Mouse (Mus musculus): ENCODE data around the gene Ankrd55.

Gene Ankrd55

DNA sequence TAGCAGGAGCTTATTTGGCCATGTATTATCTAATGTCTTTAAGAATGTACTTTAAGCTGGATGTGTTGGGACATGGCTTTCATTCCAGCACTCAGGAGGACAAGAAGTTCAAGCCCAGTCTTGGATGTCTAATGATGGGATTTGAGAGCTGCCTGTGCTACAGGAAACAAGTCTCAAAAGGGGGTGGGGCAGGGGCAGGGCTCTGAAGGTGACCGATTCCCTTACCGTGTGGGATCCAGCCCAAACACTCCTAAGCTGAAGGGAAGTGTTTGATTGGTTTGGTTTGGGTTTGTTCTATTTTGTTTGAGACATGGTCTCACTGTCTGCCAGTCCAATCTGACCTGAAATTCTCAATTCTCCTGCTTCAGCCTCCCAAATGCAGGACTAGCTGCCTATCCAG lies 93.2 kb downstream of the Ankrd55 start:
- DNase-seq (ENCODE audit: low read depth, low spot score) = no peak

DNA sequence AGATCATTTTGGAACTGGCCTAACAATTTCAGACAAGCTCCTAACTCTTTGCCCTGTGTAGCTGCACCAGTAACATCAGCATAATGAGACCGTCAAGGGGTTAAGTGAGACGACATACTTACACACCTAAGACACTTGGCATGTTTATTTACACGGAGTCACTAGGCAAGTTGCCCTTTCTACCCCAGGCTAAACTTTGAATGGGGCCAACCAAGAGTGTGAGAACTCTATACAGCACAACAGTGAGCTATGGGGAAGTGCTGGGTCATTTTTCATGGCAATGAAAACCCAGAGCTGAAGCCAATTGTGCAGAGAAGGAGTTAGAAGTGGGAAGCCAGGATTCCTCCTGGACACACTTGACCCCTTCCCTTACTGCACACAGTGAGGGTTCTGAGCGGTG lies 94.2 kb downstream of the Ankrd55 start:
- no peak for DNase-seq (ENCODE audit: low read depth, low spot score)

DNA sequence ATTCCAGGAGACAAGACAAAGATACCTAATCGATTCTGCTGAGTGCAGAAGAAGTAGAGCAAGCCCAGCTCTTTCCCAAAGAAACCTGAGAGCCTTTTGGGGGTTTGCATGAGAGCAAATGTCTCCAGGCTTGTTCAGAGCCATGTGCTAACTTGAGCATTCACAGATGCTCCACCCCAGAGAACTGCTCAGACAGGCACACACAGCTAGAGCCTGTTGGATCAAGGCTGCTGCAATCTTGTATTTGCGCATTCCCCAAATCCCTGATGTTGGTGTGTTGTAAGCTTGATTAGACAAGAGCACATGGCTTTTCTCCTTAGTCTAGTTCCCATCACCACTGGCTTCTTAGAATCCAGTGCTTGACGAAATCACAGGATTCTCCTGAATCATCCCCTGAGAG lies 94.7 kb downstream of the Ankrd55 start:
- DNase-seq (ENCODE audit: low read depth, low spot score) = no peak

DNA sequence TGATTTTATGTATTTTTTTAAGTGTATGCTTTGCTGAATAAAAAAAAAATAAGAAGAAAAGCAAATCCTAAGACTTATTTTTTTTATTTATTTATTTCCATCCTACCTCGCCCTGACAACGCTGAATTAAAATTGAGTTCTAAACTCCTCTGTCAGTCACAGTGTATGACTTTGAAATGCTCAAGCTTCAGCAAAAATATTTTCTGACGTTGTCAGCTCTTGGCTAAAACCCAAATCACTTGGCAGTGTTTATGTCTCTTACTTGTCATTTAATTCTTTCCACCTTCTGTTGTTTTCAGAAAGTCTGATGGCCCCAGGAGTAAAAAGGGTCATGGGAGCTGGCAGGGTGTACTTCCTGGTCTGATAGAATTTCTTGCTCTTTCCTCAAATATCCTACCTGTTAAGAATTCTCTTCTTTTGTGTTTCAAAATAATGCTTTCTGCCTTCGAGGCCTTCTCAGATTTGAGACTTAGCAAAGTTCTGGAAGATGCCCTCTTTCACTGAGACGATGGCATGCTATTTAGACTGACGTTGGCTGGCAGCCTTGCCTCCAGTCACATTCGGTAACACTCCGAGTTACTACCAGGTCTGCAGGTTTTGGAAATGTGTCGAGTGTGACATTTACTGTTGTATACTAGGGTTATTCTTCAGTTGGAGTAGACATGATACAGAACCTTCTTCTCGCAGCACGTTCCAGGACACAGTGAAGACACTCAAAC lies 95.8 kb downstream of the Ankrd55 start:
- DNase-seq (ENCODE audit: low read depth, low spot score) = no peak

DNA sequence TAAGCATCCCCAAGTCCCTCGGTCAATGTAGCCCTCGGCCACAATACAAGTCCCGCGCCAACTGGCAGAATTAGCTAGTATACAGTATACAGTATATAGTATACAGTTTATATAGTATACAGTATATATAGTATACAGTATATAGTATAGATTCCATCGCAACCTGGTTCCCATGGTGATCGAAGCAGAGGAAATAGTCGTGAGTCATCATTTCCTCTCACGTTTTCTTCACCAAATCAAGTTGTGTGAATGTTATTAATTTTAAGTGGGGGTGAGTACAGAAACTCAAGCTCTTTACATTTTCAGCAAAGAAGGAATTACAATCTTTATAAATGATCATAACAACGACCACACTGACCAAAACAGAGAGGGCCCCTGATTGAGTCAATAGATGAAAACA lies 96.8 kb downstream of the Ankrd55 start:
- DNase-seq (ENCODE audit: low read depth, low spot score) = no peak

DNA sequence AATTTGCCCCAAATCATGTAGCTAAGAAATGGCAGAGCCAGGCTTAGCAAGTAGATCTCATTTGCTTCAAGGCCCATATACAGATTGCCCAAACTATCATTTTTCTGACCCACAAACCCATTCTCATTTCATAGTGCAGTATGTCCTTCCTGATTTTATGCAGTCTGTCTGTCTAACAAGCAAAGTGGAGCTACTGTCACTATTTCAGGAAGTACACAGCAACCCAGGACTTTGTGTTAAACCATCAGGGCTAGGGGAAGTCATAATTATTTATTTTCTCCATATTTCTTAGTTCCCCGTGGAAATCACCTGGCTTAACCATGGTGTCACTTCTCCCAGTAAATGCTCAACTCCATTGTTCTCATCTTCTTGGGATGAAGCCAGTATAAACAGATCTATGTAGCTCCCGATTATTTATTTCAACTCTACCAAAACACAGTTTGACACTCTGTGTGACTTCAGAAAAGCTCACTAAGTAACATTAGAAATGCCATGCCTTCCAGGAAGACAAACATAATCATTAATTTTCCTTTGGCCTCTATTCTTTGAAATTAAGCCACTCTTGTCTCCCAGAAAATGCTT lies 98.3 kb downstream of the Ankrd55 start:
- DNase-seq (ENCODE audit: low read depth, low spot score) = no peak

DNA sequence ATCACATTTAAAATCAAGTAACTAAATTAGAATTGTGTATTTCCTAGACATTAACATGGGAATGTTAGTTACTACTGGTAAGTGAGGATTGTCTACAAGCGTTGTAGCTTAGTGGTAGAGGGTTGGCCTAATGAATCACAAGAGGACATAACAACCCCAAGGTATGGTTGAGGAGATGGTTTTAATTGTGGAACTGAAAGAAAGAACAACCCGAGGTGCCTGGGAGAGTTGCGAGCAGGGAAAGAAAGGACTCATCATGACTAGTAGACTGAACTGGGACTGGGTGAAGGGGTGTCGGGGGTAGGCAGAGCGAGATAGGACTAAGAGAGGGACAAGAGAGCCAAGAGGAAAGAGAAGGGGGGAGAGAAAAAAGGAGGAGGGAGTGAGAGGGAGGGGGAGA lies 99.0 kb downstream of the Ankrd55 start:
- DNase-seq (ENCODE audit: low read depth, low spot score) = no peak

DNA sequence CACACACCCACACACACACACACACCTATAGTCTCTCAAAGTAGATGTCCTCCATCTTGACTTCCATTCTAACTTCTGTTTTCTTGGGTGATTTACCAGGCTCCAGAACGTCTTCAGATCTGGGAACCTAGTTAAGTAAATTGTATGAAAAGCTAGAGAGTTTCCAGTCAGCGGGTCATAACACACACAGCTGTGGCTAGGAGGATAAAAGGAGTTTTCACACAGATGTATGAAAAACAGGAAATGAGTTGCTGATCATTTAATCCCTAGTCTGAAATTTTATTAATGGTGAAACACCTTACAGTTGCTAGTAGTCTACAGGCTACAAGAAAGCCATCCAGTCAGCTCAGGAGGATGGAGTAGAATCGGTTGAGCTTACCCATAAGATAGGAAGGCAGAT lies 99.9 kb downstream of the Ankrd55 start:
- DNase-seq (ENCODE audit: low read depth, low spot score) = no peak

DNA sequence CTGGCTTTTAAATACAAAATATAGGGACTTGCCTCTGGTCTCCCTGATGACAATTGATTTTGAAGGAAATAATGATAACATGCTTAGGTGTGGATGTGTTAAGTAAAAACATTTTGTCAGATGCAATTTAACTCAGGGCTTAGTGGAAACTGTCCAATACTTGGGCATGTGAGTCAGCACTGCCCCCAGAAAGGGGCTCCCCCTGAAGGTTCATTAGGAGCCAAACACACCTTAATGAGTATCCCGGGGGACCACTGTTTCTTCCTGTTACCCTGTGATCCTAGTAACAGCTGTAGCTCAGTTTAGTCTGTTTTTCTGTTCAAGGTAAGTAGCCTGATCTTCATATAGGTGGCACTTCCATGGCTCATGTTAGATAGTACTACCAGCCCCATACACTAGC lies 102.0 kb downstream of the Ankrd55 start:
- no peak for DNase-seq (ENCODE audit: low read depth, low spot score)

DNA sequence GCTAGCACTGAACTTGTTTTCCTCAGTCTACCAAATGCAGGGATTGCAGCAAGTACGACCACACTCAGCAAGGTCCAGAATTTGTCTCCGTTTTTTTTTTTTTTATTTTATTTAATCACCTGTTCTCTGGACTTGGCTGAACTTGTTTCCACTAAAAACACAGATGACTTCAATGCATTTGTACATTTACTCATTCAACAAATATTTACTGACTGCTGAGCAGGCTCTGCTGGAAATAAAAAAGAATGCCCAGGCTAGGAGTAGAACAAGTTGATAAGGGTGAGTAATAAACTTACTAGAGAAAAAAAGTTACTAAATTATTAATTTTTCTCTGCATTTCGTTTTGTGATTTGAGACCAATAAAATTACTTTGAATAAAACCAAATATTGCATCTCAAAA lies 103.1 kb downstream of the Ankrd55 start:
- DNase-seq (ENCODE audit: low read depth, low spot score) = no peak

DNA sequence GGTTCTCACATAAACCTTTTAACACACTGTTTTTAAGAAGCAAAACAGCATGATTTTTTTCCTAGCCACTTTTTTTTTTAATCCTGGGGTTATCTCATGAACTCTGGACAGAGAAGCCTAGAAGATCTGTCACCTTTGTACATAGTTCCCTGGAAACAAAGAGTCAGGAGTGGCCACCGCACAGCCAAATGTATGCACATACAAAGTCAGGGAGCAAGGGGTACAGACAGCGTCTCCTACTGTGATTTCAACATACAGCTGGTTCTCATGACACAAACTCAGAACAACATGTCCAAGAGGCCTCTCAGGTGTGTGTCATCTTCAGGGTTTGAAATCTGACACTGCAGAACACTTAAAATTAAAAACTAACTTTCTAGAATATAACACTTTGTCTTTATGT lies 105.1 kb downstream of the Ankrd55 start:
- DNase-seq (ENCODE audit: low read depth, low spot score) = no peak

DNA sequence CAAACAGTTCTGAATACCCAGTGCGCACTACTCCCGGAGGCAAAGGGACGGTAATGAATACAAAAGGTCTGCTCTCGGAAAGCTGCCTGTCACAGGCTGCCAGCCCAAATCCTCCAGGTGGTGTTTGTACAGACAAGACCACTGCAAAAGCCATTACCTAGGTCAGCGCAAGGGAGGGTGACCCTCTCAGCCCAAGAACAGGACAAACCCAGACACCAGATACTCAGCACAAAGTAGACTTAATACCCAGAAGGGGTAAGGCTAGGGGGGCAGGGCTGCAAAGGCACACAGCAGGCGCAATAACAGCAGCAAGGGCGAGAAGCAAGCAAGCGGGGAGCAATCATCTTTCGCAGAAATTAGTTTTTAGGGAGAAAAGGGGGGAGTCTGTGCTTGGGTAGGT lies 106.0 kb downstream of the Ankrd55 start:
- no peak for DNase-seq (ENCODE audit: low read depth, low spot score)

DNA sequence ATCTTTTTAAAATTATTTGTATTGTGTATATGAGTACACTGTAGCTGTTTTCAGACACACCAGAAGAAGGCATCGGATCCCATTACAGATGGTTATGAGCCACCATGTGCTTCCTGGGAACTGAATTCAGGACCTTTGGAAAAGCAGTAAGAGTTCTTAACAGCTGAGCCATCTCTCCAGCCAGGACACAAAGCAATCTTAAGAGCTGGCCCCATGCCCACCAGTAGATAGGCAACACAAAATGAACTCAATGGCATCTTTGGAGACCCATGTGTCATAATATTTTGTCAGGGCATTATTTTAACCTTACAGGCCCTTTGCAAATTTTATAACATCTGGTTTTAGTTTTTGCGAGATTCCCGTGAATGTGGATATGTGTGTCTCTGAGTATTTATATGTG lies 116.5 kb downstream of the Ankrd55 start:
- DNase-seq (ENCODE audit: low read depth, low spot score) = no peak

DNA sequence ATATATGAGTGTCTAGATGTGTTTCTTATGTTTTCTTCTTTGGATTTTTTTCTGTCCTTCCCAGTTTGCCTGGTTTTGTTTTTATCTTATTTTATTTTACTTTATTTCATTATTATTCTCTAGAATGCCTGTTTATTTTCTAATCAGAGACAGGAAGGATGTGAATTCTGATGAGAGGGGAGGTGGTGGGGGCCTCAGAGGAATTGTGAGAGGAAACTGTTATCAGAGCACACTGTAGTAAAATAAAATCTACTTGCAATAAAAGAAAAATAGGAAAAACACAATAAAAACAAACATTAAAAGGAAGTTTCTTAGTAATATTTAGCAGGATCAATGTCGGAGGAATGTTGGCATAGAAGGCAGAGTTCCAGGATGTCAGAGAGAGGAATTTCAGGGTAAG lies 116.9 kb downstream of the Ankrd55 start:
- DNase-seq (ENCODE audit: low read depth, low spot score) = no peak

DNA sequence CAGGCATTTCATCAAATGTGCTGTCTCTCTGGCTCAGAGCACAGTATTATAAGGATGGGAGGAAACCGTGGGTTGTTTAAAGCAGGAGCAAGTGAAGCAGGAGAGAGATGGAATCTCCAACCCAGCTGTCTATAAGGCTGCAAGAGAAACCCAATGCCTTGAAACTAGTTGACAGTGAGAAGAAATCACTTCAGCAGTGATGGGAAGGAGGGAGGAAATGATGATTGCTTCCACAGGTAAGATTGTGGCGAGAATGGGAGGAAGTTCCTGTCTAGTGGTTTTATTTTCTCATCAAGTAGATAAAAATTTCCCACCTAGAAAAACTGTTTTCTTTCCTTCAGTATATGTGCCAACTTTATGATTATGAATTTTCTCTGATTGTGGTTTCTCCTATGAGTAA lies 118.4 kb downstream of the Ankrd55 start:
- DNase-seq (ENCODE audit: low read depth, low spot score) = no peak

DNA sequence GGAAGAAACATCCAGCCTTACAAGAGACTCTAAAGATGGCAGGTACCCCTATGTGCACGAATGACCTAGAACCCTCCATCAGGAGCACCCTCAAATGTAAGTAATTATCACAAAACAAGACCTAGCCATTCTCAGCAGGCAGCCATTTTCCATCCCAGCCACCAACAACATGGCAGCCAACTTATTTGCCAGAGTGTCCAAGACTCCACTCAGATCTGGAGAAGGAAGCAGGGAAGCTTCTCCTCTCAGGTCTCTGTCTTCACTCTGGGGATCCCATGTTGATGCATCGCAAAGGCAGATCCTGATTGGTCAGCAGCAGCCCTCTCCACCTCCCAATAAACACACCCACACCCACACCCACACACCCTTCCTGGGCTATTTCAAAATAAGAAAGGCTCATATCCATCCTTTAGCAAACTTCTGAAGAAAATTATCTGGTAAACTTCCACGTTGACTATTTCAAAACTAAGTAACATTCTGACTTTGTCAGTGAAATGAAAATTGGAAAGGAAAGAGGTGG lies 119.0 kb downstream of the Ankrd55 start:
- DNase-seq (ENCODE audit: low read depth, low spot score) = no peak

DNA sequence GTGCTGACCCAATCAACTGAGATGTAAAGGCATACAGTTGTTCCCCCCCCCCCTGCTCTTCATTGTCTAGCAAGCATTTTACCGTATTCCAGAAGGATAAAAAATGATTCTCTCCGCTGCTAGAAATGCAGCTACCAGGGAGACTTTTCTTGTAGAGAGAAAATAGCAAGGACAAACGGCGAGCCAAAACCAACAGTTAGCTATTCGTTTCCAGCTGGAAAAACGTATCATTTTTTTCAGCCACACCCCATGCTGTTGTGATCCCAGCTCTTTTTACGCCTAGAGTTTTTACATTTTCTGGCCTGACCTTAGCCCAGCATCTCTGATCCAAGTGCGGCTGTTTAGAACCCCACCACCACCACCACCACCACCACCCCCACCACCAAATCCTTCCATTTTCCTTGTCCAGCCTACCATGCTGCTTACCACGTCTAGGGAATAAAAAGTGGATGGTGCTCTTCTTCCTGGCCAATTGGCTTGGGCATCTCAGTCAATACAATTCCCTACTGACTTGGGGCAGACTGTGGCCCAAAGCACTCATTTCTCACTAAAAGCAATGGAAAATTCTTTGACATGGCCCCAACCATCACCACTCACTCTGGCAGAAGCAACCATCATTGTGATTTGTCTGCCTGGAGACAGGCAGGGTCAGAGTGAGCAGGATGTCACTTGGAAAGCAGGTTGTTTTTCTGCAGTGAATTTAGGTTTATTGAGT lies 119.7 kb downstream of the Ankrd55 start:
- DNase-seq (ENCODE audit: low read depth, low spot score) = no peak

DNA sequence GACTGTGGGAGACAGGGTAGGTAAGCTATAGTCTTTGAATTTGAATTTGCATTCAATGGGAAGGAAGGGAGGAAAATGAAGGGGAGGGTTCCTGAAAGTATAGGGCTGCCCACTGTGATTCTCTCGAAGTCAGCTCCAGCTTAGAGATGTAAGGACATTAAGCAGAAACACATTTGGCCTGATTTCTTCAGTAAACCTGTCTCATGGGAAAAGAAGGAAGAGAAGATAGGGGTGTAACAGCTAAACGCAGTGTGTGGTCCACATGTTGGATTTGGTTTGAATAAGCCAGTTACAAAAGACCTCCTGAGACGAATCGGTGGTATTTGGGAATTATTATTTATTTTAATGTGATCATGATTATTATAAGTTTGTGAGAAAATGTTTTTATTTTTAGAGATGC lies 120.5 kb downstream of the Ankrd55 start:
- no peak for DNase-seq (ENCODE audit: low read depth, low spot score)

DNA sequence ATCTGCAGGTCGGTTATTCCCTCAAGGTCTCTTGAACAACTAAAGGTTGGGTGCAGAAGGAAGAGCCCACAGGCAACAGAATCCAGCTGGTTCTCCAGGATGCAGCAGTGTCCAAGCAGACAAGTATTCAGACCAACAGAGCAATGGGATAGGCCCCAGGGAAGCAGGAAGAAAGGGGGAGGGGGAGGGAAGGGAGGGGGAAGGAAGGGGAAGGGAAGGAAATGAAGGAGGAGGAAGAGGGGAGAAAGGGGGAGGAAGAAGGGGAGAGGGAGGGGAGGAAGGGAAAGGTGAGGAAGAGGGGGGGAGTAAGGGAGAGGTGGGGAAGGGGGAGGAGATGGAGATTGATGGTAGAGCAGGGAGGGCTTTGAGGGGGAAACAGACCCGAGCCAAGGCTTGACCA lies 121.1 kb downstream of the Ankrd55 start:
- no peak for DNase-seq (ENCODE audit: low read depth, low spot score)

DNA sequence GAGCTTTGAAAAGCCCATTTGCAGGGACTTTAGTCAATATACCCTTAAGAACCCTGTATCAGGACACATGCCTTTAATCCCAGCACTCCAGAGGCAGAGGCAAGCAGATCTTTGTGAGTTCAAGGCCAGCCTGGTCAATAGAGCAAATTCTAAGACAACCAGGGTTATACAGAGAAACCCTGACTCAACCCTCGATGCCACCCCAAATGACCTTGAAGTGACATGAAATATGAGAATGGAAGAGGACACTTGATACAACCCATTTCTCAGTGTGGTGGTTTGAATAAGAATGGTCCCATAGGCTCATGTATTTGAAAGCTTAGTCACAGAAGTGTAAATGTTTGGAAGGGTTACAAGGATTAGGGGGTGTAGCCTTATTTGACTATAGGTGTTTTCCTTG lies 121.6 kb downstream of the Ankrd55 start:
- DNase-seq (ENCODE audit: low read depth, low spot score) = no peak

DNA sequence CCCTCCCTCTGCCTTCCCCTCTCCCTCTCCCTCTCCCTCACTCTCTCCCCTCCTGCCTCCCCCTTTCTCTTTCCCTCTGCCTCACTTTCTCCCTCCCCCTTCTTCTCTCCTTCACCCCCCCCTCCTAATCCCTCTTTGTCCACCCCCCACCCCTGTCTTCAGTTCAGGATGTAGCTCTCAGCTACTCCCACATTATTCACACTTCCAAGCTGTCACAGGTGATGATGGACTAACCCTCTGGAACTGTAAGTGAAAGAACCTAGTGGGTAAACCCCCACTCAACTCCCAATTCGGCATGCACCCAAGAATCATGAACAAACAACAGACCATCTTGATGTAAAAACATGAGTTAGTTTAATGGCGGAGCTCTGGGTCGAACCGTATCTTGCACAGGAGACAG lies 122.2 kb downstream of the Ankrd55 start:
- DNase-seq (ENCODE audit: low read depth, low spot score) = no peak

DNA sequence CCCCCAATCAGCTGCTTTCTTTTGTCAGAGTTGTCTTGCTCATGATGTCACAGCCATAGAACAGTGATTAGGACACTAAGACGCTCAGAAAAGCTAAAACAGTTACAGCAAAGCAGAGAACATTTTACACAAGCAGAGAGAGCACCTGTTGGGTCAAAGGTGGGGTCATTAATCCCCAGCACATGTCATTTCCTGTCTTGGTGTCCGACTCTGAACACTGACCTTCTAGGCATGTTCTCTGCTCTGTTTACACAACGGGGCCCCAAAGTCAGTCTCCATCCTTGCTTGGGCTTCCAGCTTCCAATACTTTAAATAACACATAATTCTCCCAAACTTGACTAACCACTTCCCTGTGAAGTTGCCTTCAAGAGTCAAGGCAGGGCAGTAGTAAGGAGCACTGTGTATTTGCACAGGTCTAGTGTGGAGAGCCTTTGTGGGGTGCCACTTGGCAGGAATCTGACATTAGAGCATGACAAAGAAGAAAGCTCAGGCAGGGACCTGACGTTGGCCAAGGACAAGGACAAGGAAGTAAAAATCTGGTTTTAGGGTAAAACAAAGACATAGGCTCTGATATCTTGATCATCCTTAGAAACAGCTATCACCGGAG lies 123.1 kb downstream of the Ankrd55 start:
- no peak for DNase-seq (ENCODE audit: low read depth, low spot score)

DNA sequence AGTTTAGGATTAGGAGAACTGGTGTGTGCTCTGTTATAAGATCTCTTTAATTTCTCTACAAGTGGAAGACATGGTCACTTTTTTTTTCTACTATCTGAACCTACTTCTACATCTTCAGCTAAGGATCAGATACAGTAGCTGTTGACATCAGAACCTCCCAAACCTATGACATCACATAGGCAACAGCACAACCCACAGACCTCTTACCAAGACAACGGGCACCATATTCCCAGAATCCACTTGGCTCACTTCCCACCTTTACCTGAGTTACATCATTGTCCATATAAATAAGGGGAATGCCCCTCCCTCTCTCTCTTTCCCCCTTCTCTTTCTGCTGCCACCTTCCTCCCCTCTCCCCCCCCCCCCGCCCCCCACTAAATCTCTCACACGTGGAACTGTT lies 124.0 kb downstream of the Ankrd55 start:
- no peak for DNase-seq (ENCODE audit: low read depth, low spot score)
